Mouse (Mus musculus): ENCODE data around the gene Olfr1107. TPM values are rescaled to one million over a fixed set of nuclear protein-coding genes. Genes with fewer than 3 reads are reported as not detected.

Gene Olfr1107
- polyA plus RNA-seq (2015; fragmentation: Nextera tagmentation; extraction: Ambion mirVana) = not detected in 2 replicates

DNA sequence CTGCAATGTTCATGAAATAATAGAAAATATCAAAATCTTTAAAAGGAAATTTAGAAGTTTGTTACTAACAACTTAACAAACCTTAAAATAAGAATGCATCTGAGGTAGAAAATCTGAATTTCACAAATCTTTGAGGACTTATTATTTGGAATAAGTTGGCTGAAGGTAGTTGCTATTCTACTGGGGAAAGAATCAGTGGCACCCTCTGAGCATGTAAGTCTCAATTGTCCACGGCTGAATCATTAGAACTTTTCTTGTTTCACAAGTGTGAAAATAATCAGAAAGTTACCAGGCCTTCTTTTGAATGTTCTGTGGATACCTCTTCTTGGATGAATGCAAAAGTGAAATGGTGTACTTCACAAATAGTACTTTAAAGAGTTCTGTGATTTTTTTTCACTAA, at the start of gene Olfr1107:
Gene Olfr1107 (minus strand): TSS at position 101 of the 400 bp plus-strand sequence.
- no peak within 1 kb of the TSS for H3K4me3 ChIP-seq (replicated peaks; ENCODE audit: low read length)
- 84% methylated on average over 1 of the region's 1 CpGs for WGBS
- H3K4me1 ChIP-seq (replicated peaks; ENCODE audit: control insufficient read depth, insufficient read depth, low read length) = no peaks in the 10 kb centered on the region
- no peaks in the 10 kb centered on the region for H3K9me3 ChIP-seq (ENCODE audit: control insufficient read depth, low read length)
- H3K27me3 ChIP-seq (replicated peaks; ENCODE audit: control insufficient read depth, insufficient read depth, low read length) = no peaks in the 10 kb centered on the region
- H3K9ac ChIP-seq (replicated peaks; ENCODE audit: low read depth, low read length) = no peak within 1 kb of the TSS
- H3K27ac ChIP-seq (ENCODE audit: low read length) = no peak within 1 kb of the TSS
- H3K36me3 ChIP-seq (ENCODE audit: control insufficient read depth, insufficient read depth) = no peaks in the 10 kb centered on the region
- no peak for ATAC-seq
- H3K4me2 ChIP-seq (ENCODE audit: low read length) = no peak within 1 kb of the TSS

DNA sequence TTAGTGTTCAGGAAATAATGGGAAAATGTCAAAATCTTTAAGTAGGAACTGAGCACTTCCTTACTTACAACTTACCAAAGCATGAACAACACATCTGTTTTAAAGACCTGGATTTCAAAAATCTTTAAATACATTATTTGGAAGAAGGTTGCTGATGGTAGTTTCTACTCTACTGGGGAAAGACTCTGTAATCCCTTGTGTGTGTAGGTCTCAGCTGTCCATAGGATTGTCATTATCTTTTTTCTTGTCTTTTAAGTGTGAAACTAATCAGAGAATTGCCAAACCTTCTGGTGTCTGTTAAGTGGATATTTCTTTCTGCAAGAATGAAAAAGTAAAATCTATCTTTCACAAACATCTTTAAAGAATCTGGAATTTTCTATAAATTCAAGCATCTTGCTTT, 38.9 kb upstream of the Olfr1107 start, which contains the start of gene Olfr259:
Gene Olfr259 (minus strand): TSS at position 101 of the 400 bp plus-strand sequence.
- H3K4me1 ChIP-seq (replicated peaks; ENCODE audit: control insufficient read depth, insufficient read depth, low read length) = no peaks in the 10 kb centered on the region
- no peaks in the 10 kb centered on the region for H3K36me3 ChIP-seq (ENCODE audit: control insufficient read depth, insufficient read depth)
- no peaks in the 10 kb centered on the region for H3K27me3 ChIP-seq (replicated peaks; ENCODE audit: control insufficient read depth, insufficient read depth, low read length)
- H3K9ac ChIP-seq (replicated peaks; ENCODE audit: low read depth, low read length) = no peak within 1 kb of the TSS
- no peak for ATAC-seq
- no peak within 1 kb of the TSS for H3K4me3 ChIP-seq (replicated peaks; ENCODE audit: low read length)
- no peak within 1 kb of the TSS for H3K27ac ChIP-seq (ENCODE audit: low read length)
- no peaks in the 10 kb centered on the region for H3K9me3 ChIP-seq (ENCODE audit: control insufficient read depth, low read length)
- H3K4me2 ChIP-seq (ENCODE audit: low read length) = no peak within 1 kb of the TSS

DNA sequence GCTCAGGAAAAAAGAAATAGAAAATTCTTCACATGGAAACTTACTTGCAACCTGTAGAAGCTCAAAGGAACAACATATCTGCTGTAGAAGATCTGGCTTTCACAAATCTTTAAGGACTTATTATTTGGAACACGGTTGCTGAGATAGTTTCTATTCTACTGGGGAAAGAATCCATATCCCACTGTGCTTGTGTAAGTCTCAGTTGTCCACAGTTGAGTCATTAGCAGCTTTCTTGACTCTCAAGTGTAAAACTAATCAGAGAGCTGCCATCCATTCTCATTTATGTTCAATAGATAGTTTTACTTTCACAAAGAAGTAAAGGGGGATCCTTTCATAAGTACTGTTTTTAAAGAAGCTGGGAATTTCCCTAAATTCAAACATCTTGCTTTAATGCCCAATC, 20.3 kb upstream of the Olfr1107 start, which contains the start of gene Olfr1109:
Gene Olfr1109 (minus strand): TSS at position 101 of the 400 bp plus-strand sequence.
- ATAC-seq = no peak
- Histone ChIP-seq H3K4me3 (replicated peaks; ENCODE audit: low read length) (no peak within 1 kb of the TSS), H3K27ac (ENCODE audit: low read length) (no peak within 1 kb of the TSS), H3K4me1 (replicated peaks; ENCODE audit: control insufficient read depth, insufficient read depth, low read length) (no peaks in the 10 kb centered on the region), H3K9ac (replicated peaks; ENCODE audit: low read depth, low read length) (no peak within 1 kb of the TSS), H3K9me3 (ENCODE audit: control insufficient read depth, low read length) (no peaks in the 10 kb centered on the region), H3K4me2 (ENCODE audit: low read length) (no peak within 1 kb of the TSS), H3K36me3 (ENCODE audit: control insufficient read depth, insufficient read depth) (no peaks in the 10 kb centered on the region), H3K27me3 (replicated peaks; ENCODE audit: control insufficient read depth, insufficient read depth, low read length) (no peaks in the 10 kb centered on the region)
- WGBS = 33% methylated on average over 1 of the region's 1 CpGs

DNA sequence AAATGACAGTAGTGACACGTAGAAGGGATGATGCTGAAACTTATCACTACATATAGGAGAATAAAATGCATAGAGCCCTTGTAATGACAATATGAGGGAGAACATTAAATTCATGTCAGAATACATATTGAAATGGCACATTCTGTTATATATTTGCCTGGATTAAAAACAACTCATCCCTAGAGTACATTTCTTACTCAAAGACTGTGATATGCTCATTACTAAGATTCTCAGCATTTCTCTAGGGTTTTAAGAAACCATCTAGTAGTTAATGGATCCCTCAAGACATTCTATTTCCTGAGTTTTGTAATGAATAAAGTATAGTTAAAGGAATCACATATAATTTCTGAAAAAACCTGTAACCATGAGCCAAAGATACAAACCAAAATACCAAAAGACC, 23.4 kb downstream of the Olfr1107 start, which contains the start of gene Olfr1106:
Gene Olfr1106 (minus strand): TSS at position 101 of the 400 bp plus-strand sequence.
- H3K4me1 ChIP-seq (replicated peaks; ENCODE audit: control insufficient read depth, insufficient read depth, low read length) = no peaks in the 10 kb centered on the region
- H3K4me2 ChIP-seq (ENCODE audit: low read length) = no peak within 1 kb of the TSS
- ATAC-seq = no peak
- H3K27ac ChIP-seq (ENCODE audit: low read length) = no peak within 1 kb of the TSS
- H3K9me3 ChIP-seq (ENCODE audit: control insufficient read depth, low read length) = no peaks in the 10 kb centered on the region
- no peaks in the 10 kb centered on the region for H3K27me3 ChIP-seq (replicated peaks; ENCODE audit: control insufficient read depth, insufficient read depth, low read length)
- H3K4me3 ChIP-seq (replicated peaks; ENCODE audit: low read length) = no peak within 1 kb of the TSS
- H3K36me3 ChIP-seq (ENCODE audit: control insufficient read depth, insufficient read depth) = no peaks in the 10 kb centered on the region
- no peak within 1 kb of the TSS for H3K9ac ChIP-seq (replicated peaks; ENCODE audit: low read depth, low read length)
- 66% methylated on average over 1 of the region's 1 CpGs for WGBS

DNA sequence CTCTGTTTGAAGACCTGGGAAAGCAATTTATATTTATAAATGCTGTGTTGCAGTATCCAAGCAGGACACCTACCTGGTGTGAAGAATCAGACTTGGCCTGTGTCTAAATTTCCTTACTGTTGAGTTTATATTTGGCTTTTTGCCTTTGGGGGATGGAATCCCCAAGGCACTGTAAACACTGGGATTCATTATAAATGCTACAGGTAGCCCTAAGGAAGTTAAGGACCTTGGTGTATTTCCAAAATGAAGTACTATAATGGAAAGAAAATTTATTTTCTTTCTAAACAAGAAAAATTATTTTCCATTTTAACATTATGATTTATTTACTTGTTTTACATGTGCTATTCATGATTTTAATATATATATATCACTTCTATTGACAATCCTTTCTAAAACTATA, 39.2 kb downstream of the Olfr1107 start, which contains the start of gene Olfr1105:
Gene Olfr1105 (minus strand): TSS at position 101 of the 400 bp plus-strand sequence.
- Histone ChIP-seq H3K9ac (replicated peaks; ENCODE audit: low read depth, low read length) (no peak within 1 kb of the TSS), H3K36me3 (ENCODE audit: control insufficient read depth, insufficient read depth) (no peaks in the 10 kb centered on the region), H3K27ac (ENCODE audit: low read length) (no peak within 1 kb of the TSS), H3K4me3 (replicated peaks; ENCODE audit: low read length) (no peak within 1 kb of the TSS), H3K4me1 (replicated peaks; ENCODE audit: control insufficient read depth, insufficient read depth, low read length) (no peaks in the 10 kb centered on the region), H3K9me3 (ENCODE audit: control insufficient read depth, low read length) (no peaks in the 10 kb centered on the region), H3K4me2 (ENCODE audit: low read length) (no peak within 1 kb of the TSS), H3K27me3 (replicated peaks; ENCODE audit: control insufficient read depth, insufficient read depth, low read length) (no peaks in the 10 kb centered on the region)
- ATAC-seq = no peak

DNA sequence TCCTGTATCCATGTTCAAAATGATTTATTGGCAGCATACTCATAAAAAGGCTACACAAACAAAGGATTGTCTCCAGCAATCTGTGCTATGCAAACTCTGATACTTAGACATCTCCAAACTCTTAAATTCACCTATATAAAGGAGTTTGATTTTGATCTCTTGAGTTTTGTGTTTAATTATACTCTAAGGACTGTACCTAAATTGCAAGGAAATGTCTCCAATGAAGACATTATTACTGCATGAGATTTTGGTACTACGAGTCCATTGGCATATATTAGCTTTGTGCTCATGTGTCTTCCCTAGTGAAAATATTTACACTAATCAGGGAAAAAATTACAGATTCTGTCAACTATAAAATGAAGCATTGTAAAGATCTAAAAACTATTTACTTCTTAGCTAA, 48.6 kb downstream of the Olfr1107 start, which contains the start of gene Olfr1104:
Gene Olfr1104 (minus strand): TSS at position 101 of the 400 bp plus-strand sequence.
- H3K4me1 ChIP-seq (replicated peaks; ENCODE audit: control insufficient read depth, insufficient read depth, low read length) = no peaks in the 10 kb centered on the region
- no peak within 1 kb of the TSS for H3K9ac ChIP-seq (replicated peaks; ENCODE audit: low read depth, low read length)
- no peak for ATAC-seq
- H3K9me3 ChIP-seq (ENCODE audit: control insufficient read depth, low read length) = no peaks in the 10 kb centered on the region
- no peaks in the 10 kb centered on the region for H3K36me3 ChIP-seq (ENCODE audit: control insufficient read depth, insufficient read depth)
- no peak within 1 kb of the TSS for H3K4me3 ChIP-seq (replicated peaks; ENCODE audit: low read length)
- WGBS = 85% methylated on average over 1 of the region's 1 CpGs
- H3K27ac ChIP-seq (ENCODE audit: low read length) = no peak within 1 kb of the TSS
- H3K27me3 ChIP-seq (replicated peaks; ENCODE audit: control insufficient read depth, insufficient read depth, low read length) = no peaks in the 10 kb centered on the region
- H3K4me2 ChIP-seq (ENCODE audit: low read length) = no peak within 1 kb of the TSS

Other genes starting within 250 kb of the Olfr1107 start
- gene Olfr1095, start 224.1 kb downstream of the Olfr1107 start, polyA plus RNA-seq (2015; fragmentation: Nextera tagmentation; extraction: Ambion mirVana) = not detected in 2 replicates
- gene Gm13723, start 201.0 kb downstream of the Olfr1107 start, polyA plus RNA-seq (2015; fragmentation: Nextera tagmentation; extraction: Ambion mirVana) = not detected in 2 replicates
- gene Olfr1097, start 183.6 kb downstream of the Olfr1107 start, polyA plus RNA-seq (2015; fragmentation: Nextera tagmentation; extraction: Ambion mirVana) = not detected in 2 replicates
- not detected in 2 replicates for gene Olfr1098, start 151.3 kb downstream of the Olfr1107 start, polyA plus RNA-seq (2015; fragmentation: Nextera tagmentation; extraction: Ambion mirVana)
- gene Olfr1099, start 115.1 kb downstream of the Olfr1107 start, polyA plus RNA-seq (2015; fragmentation: Nextera tagmentation; extraction: Ambion mirVana) = not detected in 2 replicates
- not detected in 2 replicates for gene Olfr1100, start 95.9 kb downstream of the Olfr1107 start, polyA plus RNA-seq (2015; fragmentation: Nextera tagmentation; extraction: Ambion mirVana)
- not detected in 2 replicates for gene Olfr1101, start 84.6 kb downstream of the Olfr1107 start, polyA plus RNA-seq (2015; fragmentation: Nextera tagmentation; extraction: Ambion mirVana)
- not detected in 2 replicates for gene Olfr1102, start 77.4 kb downstream of the Olfr1107 start, polyA plus RNA-seq (2015; fragmentation: Nextera tagmentation; extraction: Ambion mirVana)
- gene Olfr1104, start 48.7 kb downstream of the Olfr1107 start, polyA plus RNA-seq (2015; fragmentation: Nextera tagmentation; extraction: Ambion mirVana) = not detected in 2 replicates
- not detected in 2 replicates for gene Olfr1105, start 39.3 kb downstream of the Olfr1107 start, polyA plus RNA-seq (2015; fragmentation: Nextera tagmentation; extraction: Ambion mirVana)
- not detected in 2 replicates for gene Olfr1106, start 23.5 kb downstream of the Olfr1107 start, polyA plus RNA-seq (2015; fragmentation: Nextera tagmentation; extraction: Ambion mirVana)
- gene Olfr1109, start 20.2 kb upstream of the Olfr1107 start, polyA plus RNA-seq (2015; fragmentation: Nextera tagmentation; extraction: Ambion mirVana) = not detected in 2 replicates
- gene Olfr259, start 38.8 kb upstream of the Olfr1107 start, polyA plus RNA-seq (2015; fragmentation: Nextera tagmentation; extraction: Ambion mirVana) = not detected in 2 replicates
- not detected in 2 replicates for gene Olfr1110, start 64.5 kb upstream of the Olfr1107 start, polyA plus RNA-seq (2015; fragmentation: Nextera tagmentation; extraction: Ambion mirVana)
- gene Olfr1111, start 76.8 kb upstream of the Olfr1107 start, polyA plus RNA-seq (2015; fragmentation: Nextera tagmentation; extraction: Ambion mirVana) = not detected in 2 replicates
- not detected in 2 replicates for gene Olfr1112, start 112.0 kb upstream of the Olfr1107 start, polyA plus RNA-seq (2015; fragmentation: Nextera tagmentation; extraction: Ambion mirVana)
- not detected in 2 replicates for gene Olfr1113, start 133.2 kb upstream of the Olfr1107 start, polyA plus RNA-seq (2015; fragmentation: Nextera tagmentation; extraction: Ambion mirVana)
- not detected in 2 replicates for gene Olfr1115, start 172.2 kb upstream of the Olfr1107 start, polyA plus RNA-seq (2015; fragmentation: Nextera tagmentation; extraction: Ambion mirVana)
- not detected in 2 replicates for gene Olfr1116, start 191.7 kb upstream of the Olfr1107 start, polyA plus RNA-seq (2015; fragmentation: Nextera tagmentation; extraction: Ambion mirVana)
- gene Olfr1118, start 231.8 kb upstream of the Olfr1107 start, polyA plus RNA-seq (2015; fragmentation: Nextera tagmentation; extraction: Ambion mirVana) = not detected in 2 replicates